Mouse (Mus musculus) heart, postnatal 0 days (tissue): ENCODE measurements around the gene Ccr4.

Source experiments
- CTCF ChIP-seq: IDR thresholded peaks from 2 replicates; pipeline ENCODE4 v1.5.1; 2016; ENCODE audit warnings: antibody characterized with exemption, control low read depth, low read depth
- EP300 ChIP-seq: IDR thresholded peaks from 2 replicates; pipeline ENCODE4 v1.6.1; 2016; ENCODE audit warnings: antibody characterized with exemption, low read depth

DNA sequence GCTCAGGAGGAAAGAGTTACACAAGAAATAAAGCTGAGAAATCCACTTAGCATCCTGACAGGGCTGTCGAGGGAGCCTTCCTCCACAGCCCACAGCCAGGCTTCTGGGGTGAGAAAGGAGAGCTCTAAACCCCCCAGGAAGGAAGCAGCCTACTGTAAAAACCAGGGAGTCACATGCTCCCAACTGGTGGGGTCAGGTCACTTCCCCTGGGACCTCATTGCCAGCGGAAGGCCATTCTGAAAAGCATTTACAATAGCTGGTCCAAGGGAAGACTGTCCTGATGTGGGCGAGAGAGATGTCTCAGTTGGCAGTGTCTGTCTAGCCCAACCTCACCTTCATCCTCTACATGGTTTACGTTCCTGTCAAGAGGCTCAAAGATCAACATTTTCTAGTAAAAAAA, 43.8 kb upstream of the Ccr4 start:
- TF ChIP-seq CTCF (no peak), EP300 (no peak)
